Mouse (Mus musculus): ENCODE data around the gene Zfp385c.

The Zfp385c gene

GRCm38 (mm10) chr11:100692164-100692616 is at the start of gene Zfp385c:
TSS of gene Zfp385c (minus strand) at chr11:100692455.
- no peak for DNase-seq

GRCm38 (mm10) chr11:100741348-100741747 is 49.1 kb upstream of the Zfp385c start:
- peak; percentile 94 for DNase-seq

GRCm38 (mm10) chr11:100738749-100739148 is 46.5 kb upstream of the Zfp385c start:
- DNase-seq, result no peak

- DNase-seq, result peak; percentile 100
Observed at GRCm38 (mm10) chr11:100738066-100738604, 45.9 kb upstream of the Zfp385c start, which contains the start of gene Rab5c. TSS of gene Rab5c (minus strand) at chr11:100738215.

- no peak for DNase-seq
Observed at GRCm38 (mm10) chr11:100737105-100737733, 45.0 kb upstream of the Zfp385c start.

GRCm38 (mm10) chr11:100736746-100737080 is 44.5 kb upstream of the Zfp385c start:
- no peak for DNase-seq

GRCm38 (mm10) chr11:100735954-100736745 is 43.9 kb upstream of the Zfp385c start:
- no peak for DNase-seq

GRCm38 (mm10) chr11:100735134-100735865 is 43.0 kb upstream of the Zfp385c start:
- no peak for DNase-seq

GRCm38 (mm10) chr11:100730477-100731205 is 38.4 kb upstream of the Zfp385c start:
- DNase-seq, result peak; percentile 95

- peak; percentile 86 for DNase-seq
Observed at GRCm38 (mm10) chr11:100729976-100730375, 37.7 kb upstream of the Zfp385c start.

GRCm38 (mm10) chr11:100728601-100729000 is 36.3 kb upstream of the Zfp385c start:
- DNase-seq, result no peak

GRCm38 (mm10) chr11:100727201-100727600 is 34.9 kb upstream of the Zfp385c start:
- no peak for DNase-seq

GRCm38 (mm10) chr11:100724919-100725512 is 32.8 kb upstream of the Zfp385c start:
- peak; percentile 98 for DNase-seq

- peak; percentile 85 for DNase-seq
Observed at GRCm38 (mm10) chr11:100722493-100723028, 30.3 kb upstream of the Zfp385c start.

- DNase-seq, result peak; percentile 91
Observed at GRCm38 (mm10) chr11:100721776-100722492, 29.7 kb upstream of the Zfp385c start.

GRCm38 (mm10) chr11:100721254-100721653 is 29.0 kb upstream of the Zfp385c start:
- peak; percentile 95 for DNase-seq

- peak; percentile 96 for DNase-seq
Observed at GRCm38 (mm10) chr11:100720345-100720744, 28.1 kb upstream of the Zfp385c start.

GRCm38 (mm10) chr11:100719893-100720292 is 27.6 kb upstream of the Zfp385c start:
- DNase-seq, result peak; percentile 95

GRCm38 (mm10) chr11:100719312-100719711 is 27.1 kb upstream of the Zfp385c start:
- peak; percentile 96 for DNase-seq

GRCm38 (mm10) chr11:100718866-100719265 is 26.6 kb upstream of the Zfp385c start:
- DNase-seq, result peak; percentile 94

- peak; percentile 88 for DNase-seq
Observed at GRCm38 (mm10) chr11:100718462-100718861, 26.2 kb upstream of the Zfp385c start.
